Mouse (Mus musculus): ENCODE results near the gene Gjd2.

DNA sequence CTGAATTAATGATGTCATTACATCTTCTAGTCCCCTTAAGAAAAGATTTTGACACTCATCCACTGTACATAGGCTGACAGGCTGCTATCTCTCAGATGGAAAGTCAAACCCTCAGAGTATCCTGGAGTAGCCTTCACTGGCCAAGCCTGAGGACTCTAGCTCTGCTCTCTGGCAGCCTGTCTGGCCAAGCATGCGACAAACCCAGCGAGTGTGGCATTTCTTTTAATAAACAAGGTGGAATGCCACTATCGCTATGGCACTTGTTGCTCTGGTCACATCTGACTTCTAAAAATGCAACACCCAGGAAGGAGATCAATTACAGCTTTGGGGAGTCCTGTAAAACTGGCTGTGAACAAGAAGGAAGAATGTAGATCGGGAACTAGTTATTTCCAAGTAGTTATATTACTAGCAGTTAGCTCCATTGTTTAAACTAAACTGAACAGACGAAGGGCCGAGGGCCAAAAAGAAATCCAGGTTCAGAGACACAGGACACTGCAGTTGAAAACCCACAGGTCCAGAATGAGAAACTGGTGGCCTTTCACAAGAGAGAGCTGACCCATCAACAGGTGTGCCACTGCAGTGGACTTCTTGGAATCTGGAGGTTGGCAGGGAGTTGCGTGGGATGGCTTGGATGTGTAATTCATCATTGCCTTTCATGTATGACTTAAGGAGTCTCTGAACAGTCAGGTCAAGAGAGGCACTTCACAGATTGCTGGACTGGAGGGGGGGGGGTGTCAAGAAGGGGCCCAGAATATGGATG lies 37.9 kb upstream of the Gjd2 start:
- TF ChIP-seq CTCF (IDR thresholded peaks at IDR 0.05; ENCODE audit: low read depth) (no peak), EP300 (IDR thresholded peaks at IDR 0.05; ENCODE audit: low read depth) (no peak)
